Mouse (Mus musculus) thymus, adult 2 months (tissue): ENCODE data around the gene Zfyve9.

Experiments
- CTCF ChIP-seq: fragments of 200-500 bp; IDR thresholded peaks from 2 replicates; pipeline ENCODE4 v1.5.1; 2012; ENCODE audit warnings: mild to moderate bottlenecking, control low read depth, low read length, moderate library complexity, borderline replicate concordance; ENCODE audit not compliant: control insufficient read depth, poor library complexity, insufficient read depth; ENCODE audit errors: extremely low read depth
- POLR2A ChIP-seq: fragments of 200-500 bp; IDR thresholded peaks from 2 replicates; pipeline ENCODE4 v1.6.1; 2012; ENCODE audit warnings: mild to moderate bottlenecking, low read length, control low read depth, moderate library complexity; ENCODE audit not compliant: control insufficient read depth, poor library complexity, insufficient read depth; ENCODE audit errors: extremely low read depth

DNA sequence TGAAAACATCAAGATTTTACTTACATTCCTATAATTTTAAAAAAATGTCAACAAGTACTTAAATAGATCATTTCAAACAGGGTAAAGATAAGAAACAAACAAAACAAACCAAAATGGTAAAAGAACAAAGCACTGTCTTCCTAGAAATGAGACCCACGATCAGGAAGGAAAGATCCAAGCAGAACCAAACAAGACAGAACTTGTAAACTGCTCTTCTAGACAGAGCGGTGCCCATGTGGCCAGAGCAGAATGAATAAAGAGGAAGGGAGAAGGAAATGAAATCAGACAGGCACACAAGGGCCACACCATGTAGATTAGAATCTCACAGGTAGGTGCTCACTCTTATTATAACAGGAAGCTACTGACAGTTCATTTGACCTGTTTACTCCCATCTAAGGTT lies 46.0 kb upstream of the Zfyve9 start:
- TF ChIP-seq CTCF (no peak), POLR2A (no peak)
